Mouse (Mus musculus): ENCODE measurements around the gene Bcar3. TPM values are rescaled to one million over a fixed set of nuclear protein-coding genes. Genes with fewer than 3 reads are reported as not detected.
"Not testable (repeated sequence)": the region's sequence is repeated elsewhere in the genome, so short reads cannot be mapped to it uniquely, and the experiment has no call there.

Gene Bcar3
- 1 to 10 TPM; 8.0 to 9.1 TPM for total RNA-seq (2021)

DNA sequence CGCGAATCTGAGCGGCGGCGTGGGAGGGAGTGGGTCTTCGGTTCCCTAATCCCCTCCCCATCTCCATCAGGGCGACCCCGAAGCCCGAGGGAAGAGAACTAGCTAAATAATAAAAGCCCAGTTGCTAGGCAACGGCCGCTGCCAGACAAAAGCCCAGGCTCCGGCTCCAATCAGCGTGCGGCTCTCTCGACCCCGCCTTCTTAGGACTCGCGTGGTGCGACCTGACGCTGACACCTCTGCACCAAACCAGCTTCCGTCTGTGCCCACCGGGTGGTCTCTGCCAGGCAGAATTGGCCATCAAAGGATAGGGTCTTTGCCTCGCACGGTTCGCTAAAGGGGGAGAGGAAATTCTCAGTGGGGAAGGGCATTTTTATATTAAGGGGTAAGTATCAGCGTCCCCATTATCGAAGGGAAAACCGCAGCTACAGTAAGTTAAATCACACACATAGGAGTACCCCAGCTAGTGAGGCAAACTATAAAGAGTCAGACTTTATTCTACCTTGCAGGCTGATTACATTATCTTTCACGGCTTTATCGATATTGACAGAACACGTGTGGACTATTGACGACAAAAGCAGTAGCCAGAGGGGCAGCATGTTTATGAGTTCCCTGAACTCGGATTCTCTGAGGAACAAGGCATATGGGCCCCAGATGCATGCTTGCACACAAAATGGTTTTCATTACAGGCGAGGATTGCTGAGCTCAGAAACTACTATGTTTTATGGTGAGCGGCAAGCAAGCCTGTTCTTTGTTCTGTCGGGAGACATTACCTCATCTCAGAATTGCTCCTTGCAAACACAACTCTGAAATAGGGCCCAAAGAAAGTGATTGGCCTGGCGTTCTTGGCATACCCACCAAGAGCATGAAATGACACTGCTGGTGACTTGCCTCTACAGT lies at the start of gene Bcar3:
Gene Bcar3 (plus strand): TSS at position 183 of the 897 bp plus-strand sequence.
- peak; percentile 92 to 93 for DNase-seq

DNA sequence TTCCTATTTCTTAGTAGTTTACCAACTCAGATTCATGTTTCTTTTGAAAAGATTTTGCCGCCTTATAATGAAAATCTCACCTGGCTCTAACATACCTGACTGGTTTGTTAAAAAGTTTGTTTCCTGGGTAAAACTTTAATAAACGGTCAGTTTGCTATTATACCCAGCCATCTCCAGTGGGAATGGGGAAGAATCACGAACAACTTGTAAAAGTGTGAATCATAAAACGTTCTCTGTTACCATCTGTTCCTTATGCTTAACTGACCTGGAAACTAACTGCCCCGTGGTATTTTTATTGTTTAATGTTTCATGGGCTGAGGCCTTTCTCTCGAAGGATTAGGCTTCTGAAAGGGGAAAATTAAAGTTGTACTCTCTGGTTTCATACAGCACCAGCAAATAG lies 49.2 kb upstream of the Bcar3 start:
- no peak for DNase-seq

DNA sequence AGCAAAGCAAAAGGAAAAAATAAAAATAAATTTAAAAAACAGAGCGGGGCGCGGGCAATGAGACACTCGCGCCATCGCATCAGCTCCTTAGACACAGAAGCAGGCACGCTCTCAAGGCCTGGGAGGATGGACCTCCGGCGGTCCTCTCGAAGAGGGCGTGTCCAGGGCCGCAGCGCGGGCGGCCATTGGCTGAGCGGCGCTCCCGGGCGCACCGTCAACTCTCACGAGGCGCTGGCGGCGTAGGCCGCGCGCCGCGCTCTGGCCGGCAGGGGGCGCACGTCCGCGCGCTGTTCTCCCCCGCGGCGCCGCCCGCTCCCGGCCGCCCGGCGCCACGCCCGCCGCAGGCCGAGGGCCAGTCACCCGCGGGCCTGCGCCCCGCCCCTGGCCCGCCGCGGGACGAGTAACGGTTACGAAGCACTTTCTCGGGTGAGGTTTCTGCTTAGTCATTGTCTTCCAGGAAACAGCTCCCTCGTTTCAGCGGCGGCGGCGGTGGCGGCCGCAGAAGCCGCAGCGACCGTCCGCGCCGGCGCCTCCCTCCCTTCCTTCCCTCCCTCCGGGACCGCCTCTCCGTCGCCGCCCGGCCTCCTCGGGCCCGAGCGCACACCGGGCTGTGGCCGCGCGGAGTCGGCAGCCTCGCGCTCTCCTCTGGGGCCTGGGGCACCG lies 48.6 kb upstream of the Bcar3 start, which contains the start of gene Gclm:
Gene Gclm (plus strand): TSS at position 343 of the 663 bp plus-strand sequence.
- DNase-seq, result peak; percentile 89

DNA sequence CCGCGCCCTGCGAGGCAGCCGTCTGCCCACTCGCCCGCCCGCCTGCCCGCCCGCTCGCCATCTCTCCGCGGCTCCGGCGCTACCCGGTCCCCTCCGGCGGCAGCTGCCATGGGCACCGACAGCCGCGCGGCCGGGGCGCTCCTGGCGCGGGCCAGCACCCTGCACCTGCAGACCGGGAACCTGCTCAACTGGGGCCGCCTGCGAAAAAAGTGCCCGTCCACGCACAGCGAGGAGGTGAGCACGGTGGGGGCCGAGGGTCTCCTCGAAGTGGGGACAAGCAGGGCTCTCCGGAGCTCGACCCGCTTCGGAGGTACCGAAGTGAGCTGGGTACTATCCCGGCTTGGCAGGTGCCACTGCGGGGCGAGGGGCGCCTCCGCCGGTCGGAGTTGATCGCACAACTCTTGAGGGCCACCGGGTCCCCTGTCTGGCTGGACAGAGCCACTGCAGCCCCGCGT lies 48.0 kb upstream of the Bcar3 start:
- peak in 1 of 2 experiments; percentile 51 for DNase-seq

DNA sequence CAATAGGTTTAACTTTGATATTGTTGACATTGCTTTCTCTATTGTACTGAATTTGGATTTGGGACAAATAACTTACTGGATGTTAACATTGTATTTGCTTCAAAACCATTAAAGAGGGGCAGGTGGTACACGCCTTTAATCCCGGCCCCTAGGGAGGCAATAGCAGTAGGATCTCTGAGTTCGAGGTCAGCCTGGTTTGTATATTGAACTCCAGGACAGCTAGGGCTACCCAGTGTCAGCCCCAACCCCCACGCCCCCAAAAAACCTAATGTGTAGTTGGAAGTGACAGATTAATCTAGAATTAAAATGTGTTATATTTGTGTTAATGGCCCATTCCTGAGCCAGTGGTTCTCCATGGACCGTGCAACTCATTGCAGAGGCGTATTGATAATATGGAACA lies 47.5 kb upstream of the Bcar3 start:
- no peak for DNase-seq

DNA sequence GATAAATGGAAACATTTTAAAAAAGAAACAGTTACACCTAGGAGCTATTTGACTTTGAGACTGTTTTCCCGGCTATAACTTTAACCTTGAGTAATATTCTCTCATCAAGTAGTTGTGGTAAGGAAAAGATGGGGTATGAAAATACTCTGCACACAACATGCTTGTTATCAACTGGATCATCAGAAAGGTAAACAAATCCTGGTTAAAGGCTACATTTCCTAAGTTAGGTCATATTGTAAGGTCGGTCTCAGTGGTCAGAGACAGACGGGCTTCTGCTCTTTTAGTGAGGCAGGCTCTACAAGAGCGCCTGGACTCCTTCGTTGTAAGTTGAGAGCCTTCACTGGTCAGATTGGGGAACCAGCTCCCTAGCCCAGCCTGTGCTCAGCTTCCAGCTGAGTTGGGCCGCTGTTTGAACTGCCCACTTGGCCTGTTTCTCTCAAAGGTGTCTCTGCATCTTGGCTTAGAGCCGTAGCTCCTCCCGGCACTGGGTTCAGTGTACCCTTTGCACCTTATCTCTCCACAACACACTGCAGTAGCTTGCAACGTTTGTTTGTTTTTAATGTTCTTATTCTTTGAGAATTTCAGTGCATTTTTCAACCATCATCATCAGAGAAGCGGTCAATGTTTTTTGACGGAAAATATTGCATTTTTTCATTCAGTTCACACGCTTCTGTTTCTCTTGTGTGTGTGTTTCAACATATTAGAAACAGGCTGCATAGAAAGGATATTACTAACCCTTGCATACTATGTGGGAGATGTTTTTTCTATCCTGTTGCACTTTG lies 46.8 kb upstream of the Bcar3 start:
- DNase-seq, result no peak

DNA sequence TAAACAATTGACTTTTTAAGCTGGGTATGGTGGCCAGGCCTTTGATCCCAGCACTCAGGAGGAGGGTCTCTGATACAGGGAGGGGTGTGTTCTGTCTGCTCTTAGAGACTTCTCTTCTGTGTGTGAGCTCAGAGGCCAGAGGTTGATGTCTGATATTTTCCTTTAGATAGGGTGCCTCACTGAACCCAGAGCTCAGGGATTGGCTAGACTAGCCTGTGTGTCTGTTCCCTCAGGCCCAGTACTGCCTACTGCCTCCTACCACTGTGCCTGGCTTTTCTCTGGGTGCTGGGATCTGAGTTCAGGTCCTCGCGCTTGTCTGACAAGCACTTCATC lies 46.2 kb upstream of the Bcar3 start:
- DNase-seq, result no peak

DNA sequence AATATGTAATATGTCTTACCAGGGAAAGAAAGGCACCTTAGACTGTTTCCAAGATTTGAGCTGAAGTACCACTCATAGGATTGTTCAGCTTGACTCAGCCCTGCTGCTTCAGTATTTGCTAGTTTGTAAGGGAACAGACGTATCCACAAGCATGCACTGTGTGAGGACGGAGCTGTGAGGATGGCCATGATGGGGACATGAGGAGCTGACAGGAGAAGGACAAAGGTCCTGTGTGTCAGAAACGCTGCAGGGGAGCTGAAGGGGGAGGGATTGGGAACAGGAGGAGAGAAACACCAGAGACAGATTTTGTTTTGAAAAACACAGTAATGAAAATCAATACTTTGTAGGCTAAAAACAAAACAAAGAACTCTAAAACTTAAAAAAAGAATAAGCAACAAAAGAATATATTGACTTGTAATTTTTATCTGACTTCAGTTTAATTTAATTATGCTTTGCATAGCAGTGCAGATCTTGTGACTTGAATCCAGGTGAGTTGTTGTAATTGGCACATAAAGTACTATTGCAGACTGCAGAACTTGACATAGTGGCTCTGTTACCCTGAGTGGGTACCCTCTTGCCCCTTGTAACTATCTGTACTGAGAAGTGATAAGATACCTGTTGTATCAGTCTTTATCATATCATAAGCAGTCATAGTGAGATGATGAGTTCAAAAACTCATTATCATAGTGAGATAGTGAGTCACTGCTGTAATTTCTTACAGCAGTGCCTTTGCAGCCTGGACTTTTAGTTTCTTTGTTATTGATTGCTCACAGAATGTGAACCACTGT lies 41.3 kb upstream of the Bcar3 start:
- no peak for DNase-seq

DNA sequence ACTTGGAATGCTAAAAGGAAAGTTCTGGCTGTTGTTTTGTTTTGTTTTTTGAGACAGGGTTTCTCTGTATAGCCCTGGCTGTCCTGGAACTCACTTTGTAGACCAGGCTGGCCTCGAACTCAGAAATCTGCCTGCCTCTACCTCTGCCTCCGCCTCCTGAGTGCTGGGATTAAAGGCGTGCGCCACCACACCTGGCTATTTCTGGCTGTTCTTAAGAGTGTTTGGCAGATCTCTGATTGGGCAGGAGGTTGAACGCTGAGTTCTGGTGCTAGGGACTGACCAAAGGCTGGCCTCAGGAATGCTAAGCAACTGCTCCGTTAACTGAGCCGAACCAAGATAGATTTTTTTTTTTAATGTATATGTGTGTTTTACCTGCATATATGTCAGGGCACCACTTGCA lies 39.9 kb upstream of the Bcar3 start:
- not testable (repeated sequence) for DNase-seq

DNA sequence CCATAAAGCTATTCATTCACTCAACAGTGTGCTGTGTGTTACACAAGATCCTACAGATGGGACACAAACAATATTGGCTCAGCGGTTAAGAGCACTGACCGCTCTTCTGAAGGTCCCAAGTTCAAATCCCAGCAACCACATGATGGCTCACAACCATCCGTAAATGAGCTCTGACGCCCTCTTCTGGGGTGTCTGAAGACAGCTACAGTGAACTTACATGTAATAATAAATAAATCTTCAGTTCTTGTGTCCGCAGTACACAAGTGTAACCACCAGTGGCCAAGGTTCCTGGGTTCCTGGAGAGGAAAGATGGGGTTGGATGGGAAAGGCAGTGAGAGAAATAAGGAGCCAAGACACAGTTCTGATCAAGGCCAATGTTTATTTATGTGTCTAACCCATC lies 23.9 kb upstream of the Bcar3 start:
- no peak for DNase-seq

DNA sequence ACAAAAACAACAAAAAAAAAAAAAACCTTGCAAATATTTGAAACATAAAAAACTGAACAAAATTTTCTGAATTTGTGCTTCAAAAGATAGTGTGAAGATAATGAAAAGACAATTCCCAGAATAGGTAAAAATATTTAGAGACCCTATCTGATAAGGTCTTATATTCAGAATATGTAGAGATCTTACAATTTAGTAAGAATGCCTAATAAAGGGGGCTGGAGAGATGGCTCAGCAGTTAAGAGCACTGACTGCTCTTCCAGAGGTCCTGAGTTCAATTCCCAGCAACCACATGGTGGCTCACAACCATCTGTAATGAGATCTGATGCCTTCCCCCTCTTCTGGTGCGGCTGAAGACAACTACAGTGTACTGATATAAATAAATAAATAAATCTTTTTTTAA lies 21.4 kb upstream of the Bcar3 start:
- not testable (repeated sequence) for DNase-seq

DNA sequence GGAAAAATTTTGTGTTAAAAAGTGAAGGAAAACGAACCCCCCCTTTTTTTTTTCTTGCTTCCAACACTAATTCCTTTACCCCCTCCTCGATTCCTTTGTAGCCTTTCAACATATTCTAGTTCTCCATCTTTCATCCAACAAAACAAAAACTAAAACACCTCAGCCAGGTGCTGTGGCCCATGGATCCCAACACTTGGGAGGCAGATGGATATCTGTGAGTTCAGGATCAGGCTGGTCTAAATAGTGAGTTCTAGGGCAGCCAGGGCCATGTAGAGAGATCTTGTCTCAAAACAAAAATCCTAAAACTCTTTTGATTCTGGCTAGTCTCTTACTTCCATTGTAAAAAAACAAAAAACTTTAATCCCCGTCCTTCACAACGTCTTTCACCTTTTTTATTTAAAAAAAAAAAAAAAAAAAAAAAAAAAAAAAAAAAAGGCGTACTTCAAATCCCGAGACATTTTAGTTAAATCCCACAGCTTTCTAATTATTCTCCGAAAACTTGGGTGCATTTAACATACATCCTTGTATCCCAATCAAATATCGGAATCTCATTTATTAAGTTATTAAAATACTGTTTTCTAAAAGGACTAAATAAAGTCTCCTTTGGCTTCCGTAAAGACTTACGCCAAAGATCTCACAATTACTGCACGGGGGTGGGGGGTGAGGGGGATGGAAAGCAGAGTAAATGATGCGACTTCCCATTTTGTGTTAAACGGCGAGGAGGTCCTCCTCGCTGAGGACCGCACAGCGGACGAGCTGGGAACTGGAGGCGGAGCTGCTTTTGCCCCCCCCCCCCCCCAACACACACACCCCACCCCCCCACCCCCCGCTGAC lies 20.3 kb upstream of the Bcar3 start:
- no peak for DNase-seq

DNA sequence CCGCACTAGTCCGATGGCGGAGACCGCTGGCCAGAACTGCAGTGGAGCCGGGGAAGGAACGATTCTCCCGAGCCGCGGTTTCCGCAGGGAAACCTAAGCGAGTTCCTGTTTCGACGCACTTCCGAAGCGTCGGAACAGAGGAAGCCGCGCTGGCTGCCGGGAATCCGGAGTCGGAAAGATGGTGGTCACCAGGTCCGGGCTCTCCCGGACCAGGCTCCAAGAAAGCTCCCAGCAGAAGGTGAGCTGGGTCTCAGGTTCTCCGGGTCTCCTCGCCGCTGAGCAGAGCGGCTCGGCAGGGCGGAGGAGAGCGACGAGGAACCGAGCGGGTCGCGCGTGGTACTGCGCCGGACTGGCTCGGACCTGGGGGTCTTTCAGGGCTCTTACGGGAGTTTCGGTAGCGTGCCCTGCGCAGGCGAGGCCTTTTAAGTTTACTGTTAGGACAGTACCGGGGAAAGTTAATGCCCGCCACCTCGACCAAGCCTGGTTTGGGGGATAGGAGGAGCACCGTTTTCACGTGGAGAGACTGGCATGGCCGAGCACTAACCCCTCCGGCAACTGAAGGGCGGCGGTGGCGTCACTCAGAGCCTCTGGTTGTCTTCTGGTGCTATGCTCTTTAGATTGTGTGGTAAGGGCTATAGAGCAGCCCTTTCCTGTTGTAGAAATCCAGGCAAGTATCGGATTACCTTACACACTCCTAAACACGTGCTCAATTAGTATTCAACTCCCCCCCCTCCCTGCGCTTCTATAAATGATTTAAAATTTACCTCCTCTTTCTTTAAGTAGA lies 19.5 kb upstream of the Bcar3 start, which contains the start of gene Dnttip2:
Gene Dnttip2 (plus strand): TSS at position 148 of the 784 bp plus-strand sequence.
- DNase-seq, result peak; percentile 89 to 90

DNA sequence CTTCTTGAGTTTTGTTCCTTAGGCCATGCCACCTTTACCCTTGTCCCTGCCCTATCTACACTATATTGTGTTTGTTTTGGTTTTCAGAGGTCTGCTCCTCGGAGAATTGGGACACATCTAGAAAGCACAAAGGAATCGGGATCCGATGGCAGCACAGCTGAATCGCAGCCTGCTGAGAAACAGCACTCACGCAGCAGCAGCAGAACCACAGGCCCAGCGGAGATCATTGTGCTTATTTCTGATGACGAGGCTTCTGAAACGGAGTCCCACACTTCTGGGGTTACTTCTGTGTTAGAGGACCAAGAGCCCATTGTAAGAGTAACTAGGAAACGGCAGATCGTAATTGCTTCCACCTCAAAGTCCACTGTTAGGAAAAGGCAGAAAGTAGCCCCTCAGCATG lies 18.8 kb upstream of the Bcar3 start:
- DNase-seq, result no peak

DNA sequence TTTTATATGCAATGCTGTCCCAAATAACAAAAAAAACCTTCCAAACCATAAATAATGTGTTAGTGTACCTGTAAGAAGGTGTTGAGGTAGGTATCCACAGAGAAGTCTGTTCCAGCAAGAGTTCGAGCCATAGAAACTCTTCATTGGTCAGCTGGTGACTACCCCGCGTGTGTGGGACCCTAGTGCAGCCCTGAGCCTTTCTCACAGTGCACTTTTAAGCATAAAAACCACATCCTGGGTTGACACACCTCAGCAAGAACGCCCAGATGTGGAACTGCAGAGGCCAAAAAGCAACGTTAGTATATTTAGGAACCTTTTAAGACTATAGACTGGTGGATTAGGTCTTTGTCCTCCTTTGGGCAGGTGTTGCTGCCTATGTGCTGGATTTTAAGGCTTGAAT lies 6.7 kb upstream of the Bcar3 start:
- DNase-seq, result no peak

DNA sequence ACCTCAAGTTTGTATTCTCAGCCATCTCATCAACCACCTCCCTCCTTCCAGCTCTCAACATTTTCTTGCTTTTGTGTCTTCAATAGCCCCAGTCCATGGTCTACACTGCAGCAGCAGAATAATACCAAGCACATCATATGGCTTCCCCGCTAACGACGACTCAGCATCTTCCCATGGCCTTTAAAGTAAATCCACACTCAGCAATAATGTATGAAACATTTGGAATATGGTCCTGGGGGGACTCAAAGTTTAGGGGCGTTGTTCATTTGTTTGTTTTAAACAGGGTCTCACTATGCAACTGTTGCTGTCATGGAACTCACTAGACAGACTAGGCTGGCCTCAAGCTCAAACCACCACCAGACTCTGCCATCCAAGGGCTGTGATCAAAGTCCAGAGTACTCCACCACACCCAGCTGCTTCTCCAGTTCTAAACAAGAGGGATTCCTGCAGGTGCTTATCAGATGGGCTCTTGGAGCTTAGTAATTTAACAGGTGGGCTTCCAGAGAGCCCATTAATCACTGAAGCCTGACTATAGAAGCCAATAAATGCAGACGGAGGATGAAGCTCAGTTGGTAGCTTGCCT lies 5.2 kb upstream of the Bcar3 start:
- DNase-seq, result no peak

DNA sequence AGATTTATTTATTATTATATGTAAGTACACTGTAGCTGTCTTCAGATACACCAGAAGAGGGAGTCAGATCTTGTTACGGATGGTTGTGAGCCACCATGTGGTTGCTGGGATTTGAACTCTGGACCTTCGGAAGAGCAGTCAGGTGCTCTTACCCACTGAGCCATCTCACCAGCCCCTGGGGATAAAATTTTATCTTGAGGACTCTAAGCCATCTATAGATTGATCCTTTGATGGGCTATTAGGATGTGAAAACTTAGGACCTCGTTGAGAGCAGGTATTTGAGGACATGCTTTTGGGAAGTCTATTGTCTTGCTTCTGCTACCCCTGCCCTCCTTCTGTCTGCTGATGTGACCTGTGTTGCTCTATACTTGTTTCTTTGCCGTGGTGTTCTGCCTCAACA lies 4.6 kb upstream of the Bcar3 start:
- not testable (repeated sequence) for DNase-seq

DNA sequence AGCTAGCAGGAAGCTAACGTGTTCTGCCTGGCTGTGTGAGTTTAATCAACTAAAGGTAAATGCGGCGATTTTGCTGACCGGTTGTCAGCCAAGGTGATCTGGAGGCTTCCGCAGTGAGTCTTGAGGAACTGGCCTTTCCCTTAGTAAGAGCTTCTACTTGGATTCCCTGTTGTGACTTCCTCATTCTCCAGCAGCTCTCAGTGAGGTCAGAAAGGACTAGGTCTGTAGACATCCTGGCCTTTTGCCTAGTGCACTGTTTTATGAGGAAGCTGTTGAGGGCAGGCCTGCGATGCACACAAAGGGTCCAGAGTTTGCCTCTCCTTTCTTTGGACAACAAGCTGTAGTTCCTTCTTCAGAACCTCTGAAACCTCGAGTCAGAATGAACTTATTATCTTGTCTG lies 3.2 kb upstream of the Bcar3 start:
- no peak for DNase-seq

DNA sequence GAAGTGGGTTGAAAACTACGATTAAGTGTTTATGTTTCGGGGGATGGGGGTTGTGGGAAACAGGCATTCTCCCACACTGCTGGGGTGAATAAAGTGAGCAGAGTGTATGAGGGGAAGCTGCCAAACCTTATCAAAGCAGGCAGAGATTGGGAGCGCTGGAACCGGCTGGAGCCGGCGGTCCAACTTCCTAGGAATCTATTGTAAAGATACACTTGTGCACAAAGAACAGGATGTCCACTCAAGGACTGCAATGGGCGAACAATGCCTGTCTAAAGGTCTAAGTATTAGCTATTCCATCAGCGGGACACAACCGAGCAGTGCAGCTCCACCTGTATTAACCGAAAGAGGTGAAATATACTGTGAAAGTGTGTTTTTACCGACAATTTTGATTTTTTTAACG lies 2.1 kb upstream of the Bcar3 start:
- no peak for DNase-seq
